Mouse (Mus musculus) MEL (cell line): ENCODE results near the gene Prkch.

Experiments
- CTCF ChIP-seq, 3 experiments: IDR thresholded peaks in 2 of 3; conservative IDR thresholded peaks in 1 of 3; 2 replicates each; pipeline ENCODE4 v1.5.1; 2011 to 2012; ENCODE audit warnings: low read length in 3 of 3, low read depth in 2 of 3, mild to moderate bottlenecking in 2 of 3, improper control_type of control experiment in 1 of 3, inconsistent platforms in 1 of 3, mixed read lengths in 1 of 3, moderate library complexity in 1 of 3; ENCODE audit not compliant: control insufficient read depth in 1 of 3, insufficient read depth in 1 of 3, poor library complexity in 1 of 3, severe bottlenecking in 1 of 3
- MAZ ChIP-seq: IDR thresholded peaks from 2 replicates; pipeline ENCODE4 v1.6.1; 2012; ENCODE audit warnings: low read depth, mild to moderate bottlenecking, inconsistent platforms, low read length, improper control_type of control experiment

DNA sequence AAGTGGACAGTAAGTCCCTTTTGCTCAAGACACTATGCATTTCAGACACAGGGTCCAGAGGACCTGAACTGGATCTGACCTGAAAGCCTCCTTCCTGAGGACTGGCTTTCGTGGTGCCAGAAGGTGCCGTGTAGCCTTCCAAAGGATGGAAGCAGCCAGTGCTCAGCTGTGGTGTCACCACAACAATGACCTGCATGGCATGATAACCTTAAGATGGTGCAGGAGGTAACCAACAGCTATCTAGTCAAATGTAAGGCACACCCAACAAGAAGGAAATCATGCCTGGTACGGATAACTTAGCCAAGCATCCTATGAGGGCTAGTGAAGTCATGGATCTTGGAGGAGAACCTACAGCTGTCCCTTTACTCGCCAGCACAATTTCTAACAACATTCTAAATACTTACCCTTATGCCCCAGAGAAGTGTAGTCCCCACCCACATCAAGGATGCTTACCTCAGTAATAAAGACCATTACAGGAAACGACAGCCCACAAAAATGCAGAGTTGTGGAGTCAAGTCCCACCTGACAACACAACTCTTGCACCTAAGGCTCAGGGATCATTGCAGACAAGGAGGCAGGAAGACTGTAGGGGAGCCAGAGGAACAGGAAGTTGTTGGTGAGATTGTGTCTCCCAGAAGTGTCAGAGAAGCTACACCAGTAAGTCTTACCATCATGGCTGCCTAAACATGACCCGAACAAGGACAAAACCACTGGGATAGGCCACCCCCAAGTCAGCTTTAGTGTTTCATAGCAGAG is 40.9 kb downstream of the Prkch start:
- TF ChIP-seq MAZ (no peak), CTCF (IDR thresholded peaks at IDR 0.05 in 2 of 3, conservative IDR thresholded peaks at IDR 0.05 in 1 of 3; ENCODE audit: control insufficient read depth in 1 of 3, insufficient read depth in 1 of 3, low read depth in 2 of 3, low read length in 3 of 3, poor library complexity in 1 of 3, severe bottlenecking in 1 of 3) (no peak)
